Mouse (Mus musculus) hindbrain, embryonic 10.5 days (tissue): ENCODE results near the gene Itih4. TPM values are rescaled to one million over a fixed set of nuclear protein-coding genes. Genes with fewer than 3 reads are reported as not detected.

Experiments used
- DNase-seq: peaks from one replicate; pipeline ENCODE4 v3.0.0-alpha.2; 2017; ENCODE audit warnings: low spot score
- H3K27ac ChIP-seq: fragments of 300-500 bp; sonication (generic); 2 replicates; pipeline ENCODE4 v1.5.1; 2016; ENCODE audit warnings: mild to moderate bottlenecking, moderate library complexity
- H3K27me3 ChIP-seq: fragments of 300-500 bp; sonication (generic); 2 replicates; pipeline ENCODE4 v1.6.1; 2016; ENCODE audit warnings: mild to moderate bottlenecking; ENCODE audit not compliant: poor library complexity, insufficient read depth, severe bottlenecking
- H3K36me3 ChIP-seq: fragments of 300-500 bp; sonication (generic); 2 replicates; pipeline ENCODE4 v1.6.1; 2016; ENCODE audit warnings: mild to moderate bottlenecking, moderate library complexity
- H3K4me1 ChIP-seq: fragments of 300-500 bp; sonication (generic); replicated peaks from 2 replicates; pipeline ENCODE4 v1.6.1; 2016; ENCODE audit warnings: mild to moderate bottlenecking
- H3K4me3 ChIP-seq: fragments of 300-500 bp; sonication (generic); 2 replicates; pipeline ENCODE4 v1.5.1; 2016; ENCODE audit warnings: mild to moderate bottlenecking, moderate library complexity
- H3K9me3 ChIP-seq: fragments of 300-500 bp; sonication (generic); 2 replicates; pipeline ENCODE4 v1.6.1; 2016; ENCODE audit warnings: mild to moderate bottlenecking, moderate library complexity
- WGBS: fragments of 180-500 bp; shearing (Covaris S2); methylation state at CpG from one replicate; pipeline ENCODE4 v1.1.7; 2016; 5-methylcytosine and 5-hydroxymethylcytosine counted together
- polyA plus RNA-seq: library from polyadenylated mRNA; unstranded; fragments of >200 nt; fragmentation: Nextera tagmentation; extraction: Ambion mirVana; gene quantifications from 2 replicates; pipeline ENCODE4 v1.2.1, GENCODE M21; 2016

The Itih4 gene
- polyA plus RNA-seq, result not detected in 2 replicates

DNA sequence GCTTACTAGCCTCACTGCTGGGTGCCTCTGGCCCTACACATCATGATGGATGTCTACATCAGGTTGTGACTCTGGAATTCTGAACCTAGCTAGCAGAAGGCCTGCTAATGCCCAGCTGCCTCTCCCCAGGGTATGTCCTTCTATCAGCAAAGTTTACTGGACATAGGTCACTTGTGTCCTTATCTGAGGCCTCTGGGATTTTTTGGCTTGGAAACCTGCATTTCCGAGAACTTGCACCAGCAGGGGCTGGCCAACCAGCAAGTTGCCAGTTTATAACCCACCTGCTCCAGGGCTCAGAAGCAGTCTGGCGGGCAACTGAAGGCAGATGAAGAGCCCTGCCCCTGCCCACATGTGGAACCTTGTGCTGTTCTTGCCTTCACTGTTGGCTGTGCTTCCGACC lies at the start of gene Itih4:
TSS of gene Itih4 (plus strand) at position 273 of the 400 bp plus-strand sequence.
- Histone ChIP-seq H3K36me3 (no peaks in the 10 kb centered on the region), H3K4me3 (no peak within 1 kb of the TSS), H3K4me1 (peaks cover 8% of the 10 kb centered on the region), H3K27ac (no peak within 1 kb of the TSS), H3K9me3 (no peaks in the 10 kb centered on the region), H3K27me3 (no peaks in the 10 kb centered on the region)
- 89% methylated on average over 3 of the region's 3 CpGs for WGBS
- no peak for DNase-seq

DNA sequence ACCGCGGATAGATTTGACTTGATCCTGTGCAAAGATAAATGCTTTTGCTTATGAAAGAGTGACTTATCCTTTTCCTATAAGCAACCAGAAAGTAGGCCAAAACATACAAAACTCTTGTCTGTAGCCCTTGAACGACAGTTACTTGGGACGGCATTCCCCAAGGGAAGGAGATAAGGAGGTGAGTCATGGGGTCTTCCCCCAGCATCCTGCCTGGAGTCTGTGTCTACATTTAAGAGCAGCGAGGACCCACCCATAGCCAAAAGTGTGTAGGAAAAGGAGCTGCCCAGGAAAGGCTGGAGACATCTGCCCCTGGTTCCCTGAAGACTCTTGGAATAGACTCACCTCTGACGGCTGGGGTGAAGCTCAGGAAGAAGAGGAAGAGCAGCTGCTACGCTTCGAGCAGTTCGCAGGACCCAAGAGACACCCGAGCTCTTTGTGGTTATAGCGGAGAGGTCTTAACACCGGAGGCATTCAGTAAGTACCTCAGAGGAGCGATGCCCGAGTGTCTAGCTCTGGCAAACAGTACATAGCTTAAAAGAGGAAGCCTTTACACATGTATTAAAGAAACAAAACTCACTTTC lies 48.8 kb upstream of the Itih4 start:
- H3K36me3 ChIP-seq, result peaks cover 27% of the 10 kb centered on the region
- no peaks in the 10 kb centered on the region for H3K4me1 ChIP-seq
- no peak for DNase-seq
- no peak overlapping the region for H3K4me3 ChIP-seq
- H3K27ac ChIP-seq, result no peak overlapping the region
- 93% methylated on average over 14 of the region's 14 CpGs for WGBS
- H3K27me3 ChIP-seq, result no peaks in the 10 kb centered on the region
- H3K9me3 ChIP-seq, result no peaks in the 10 kb centered on the region

DNA sequence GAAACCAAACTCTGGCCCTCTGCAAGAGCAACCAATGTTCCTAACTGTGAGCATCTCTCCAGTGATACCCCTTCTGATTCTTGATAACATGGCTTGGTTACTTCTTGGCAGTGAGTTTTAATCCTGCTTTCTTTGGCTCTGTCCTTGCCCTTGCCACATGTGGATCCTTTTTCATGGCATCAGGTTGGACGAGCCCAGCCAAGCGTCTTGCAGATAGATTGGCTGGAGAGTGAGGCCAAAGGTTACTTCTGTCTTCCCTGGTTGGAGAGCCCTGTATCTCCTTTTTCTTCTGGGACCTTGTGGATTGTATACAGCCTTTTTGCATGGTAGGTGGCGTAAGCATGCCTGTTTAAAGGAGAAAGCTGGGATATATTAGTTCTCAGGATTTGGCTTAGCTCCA lies 42.6 kb upstream of the Itih4 start:
- H3K4me3 ChIP-seq, result no peak overlapping the region
- H3K27me3 ChIP-seq, result no peaks in the 10 kb centered on the region
- H3K4me1 ChIP-seq, result no peaks in the 10 kb centered on the region
- no peaks in the 10 kb centered on the region for H3K9me3 ChIP-seq
- H3K36me3 ChIP-seq, result peaks cover 28% of the 10 kb centered on the region
- no peak overlapping the region for H3K27ac ChIP-seq
- DNase-seq, result no peak
- WGBS, result 93% methylated on average over 3 of the region's 3 CpGs

DNA sequence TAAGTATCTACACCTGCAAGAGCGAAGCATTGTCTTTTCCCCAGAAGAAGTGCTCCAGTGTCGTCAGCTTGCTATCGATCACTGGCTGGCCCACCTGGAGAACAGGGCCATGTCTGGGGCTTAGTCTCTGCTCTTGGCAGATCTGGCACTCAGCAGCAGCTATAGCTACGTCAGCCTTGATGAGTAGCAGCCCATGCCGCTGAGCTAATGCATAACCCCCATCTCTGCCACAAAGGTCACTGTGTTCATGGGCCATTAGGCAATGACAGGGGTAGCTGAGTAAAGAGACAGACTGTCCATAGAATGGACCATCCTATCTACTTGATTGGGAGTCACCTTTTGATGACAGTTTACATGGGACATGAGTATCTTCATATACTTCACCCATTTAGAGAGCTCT lies 35.8 kb upstream of the Itih4 start:
- DNase-seq, result no peak
- Histone ChIP-seq H3K27me3 (no peaks in the 10 kb centered on the region), H3K27ac (no peak overlapping the region), H3K4me3 (no peak overlapping the region), H3K36me3 (peaks cover 7% of the 10 kb centered on the region; the same call in 1 of the 2 replicates), H3K4me1 (no peaks in the 10 kb centered on the region), H3K9me3 (no peaks in the 10 kb centered on the region)
- 87% methylated on average over 5 of the region's 5 CpGs for WGBS

DNA sequence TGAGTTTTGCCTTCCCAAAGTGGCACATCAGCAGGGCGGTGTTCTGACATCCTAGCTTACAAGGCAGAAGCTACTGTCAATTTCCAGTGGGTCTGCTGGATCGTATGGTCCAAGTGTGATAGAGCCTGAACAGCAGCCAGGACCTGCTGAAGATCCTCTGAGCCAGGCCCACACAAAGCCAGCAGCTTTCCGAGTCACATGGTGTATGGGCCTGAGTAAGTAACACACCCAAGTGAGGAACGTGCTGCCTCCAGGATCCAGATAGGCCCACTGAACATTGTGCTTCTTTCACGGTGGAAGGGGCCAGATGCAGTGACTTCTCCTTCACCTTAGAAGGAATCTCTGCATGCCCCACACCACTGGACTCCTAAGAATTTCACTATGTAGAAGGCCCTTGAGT lies 34.0 kb upstream of the Itih4 start:
- H3K9me3 ChIP-seq, result no peaks in the 10 kb centered on the region
- no peaks in the 10 kb centered on the region for H3K27me3 ChIP-seq
- no peaks in the 10 kb centered on the region for H3K4me1 ChIP-seq
- 93% methylated on average over 5 of the region's 5 CpGs for WGBS
- H3K4me3 ChIP-seq, result no peak overlapping the region
- H3K27ac ChIP-seq, result no peak overlapping the region
- H3K36me3 ChIP-seq, result no peaks in the 10 kb centered on the region
- DNase-seq, result no peak

DNA sequence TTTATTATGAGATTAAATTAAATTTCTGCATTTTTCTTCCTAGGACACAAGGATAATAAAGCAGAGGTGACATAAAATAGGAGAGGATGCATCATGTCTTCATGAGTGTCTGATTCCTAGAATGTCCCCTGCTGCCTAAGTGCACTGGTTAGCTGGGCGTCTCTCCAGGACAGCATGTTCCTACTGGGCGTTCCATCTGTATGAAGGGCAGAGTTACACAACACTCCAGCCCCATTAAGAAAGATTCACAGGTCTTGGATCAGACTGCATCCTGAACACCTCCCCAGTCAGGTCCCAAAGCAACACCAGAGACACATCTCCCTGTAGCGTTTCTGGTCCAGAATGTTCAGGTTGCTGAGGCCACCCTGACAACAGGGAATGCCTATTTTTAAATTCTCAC lies 31.0 kb upstream of the Itih4 start:
- Histone ChIP-seq H3K4me1 (no peaks in the 10 kb centered on the region), H3K27me3 (no peaks in the 10 kb centered on the region), H3K27ac (no peak overlapping the region), H3K36me3 (no peaks in the 10 kb centered on the region), H3K9me3 (no peaks in the 10 kb centered on the region), H3K4me3 (no peak overlapping the region)
- WGBS, result 90% methylated on average over 3 of the region's 3 CpGs
- no peak for DNase-seq

DNA sequence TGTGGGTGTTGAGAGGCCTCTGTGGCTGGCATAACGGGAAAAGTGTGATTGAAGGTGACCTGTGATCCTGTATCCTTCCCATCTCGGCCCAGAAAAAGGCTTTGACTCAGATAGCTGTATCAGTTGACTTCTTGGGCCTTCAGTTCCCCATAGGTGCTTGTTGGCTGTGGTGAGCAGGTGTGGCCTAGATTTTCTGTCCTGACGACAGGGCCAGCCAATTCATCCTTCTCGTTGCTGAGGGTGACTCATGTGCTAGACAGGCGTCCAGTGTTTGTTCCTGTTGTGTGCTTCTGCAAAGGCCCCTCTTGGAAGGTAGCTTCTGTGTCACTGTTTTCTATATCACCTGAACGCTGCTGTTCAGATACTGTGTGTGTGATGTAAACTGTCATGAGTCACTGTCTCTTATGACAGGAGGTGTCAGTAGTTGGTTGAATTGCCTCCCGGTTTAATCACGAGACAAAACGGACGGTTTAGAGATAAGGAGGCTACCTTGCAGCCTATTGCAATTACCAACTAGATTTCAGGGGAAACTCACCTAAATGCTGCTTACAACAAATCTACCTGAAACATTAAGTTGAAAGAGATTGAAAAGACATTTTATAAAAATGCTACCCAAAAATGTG lies 29.3 kb upstream of the Itih4 start:
- no peaks in the 10 kb centered on the region for H3K9me3 ChIP-seq
- no peaks in the 10 kb centered on the region for H3K36me3 ChIP-seq
- no peaks in the 10 kb centered on the region for H3K4me1 ChIP-seq
- no peak overlapping the region for H3K4me3 ChIP-seq
- no peak for DNase-seq
- WGBS, result 91% methylated on average over 10 of the region's 10 CpGs
- H3K27me3 ChIP-seq, result no peaks in the 10 kb centered on the region
- H3K27ac ChIP-seq, result no peak overlapping the region

DNA sequence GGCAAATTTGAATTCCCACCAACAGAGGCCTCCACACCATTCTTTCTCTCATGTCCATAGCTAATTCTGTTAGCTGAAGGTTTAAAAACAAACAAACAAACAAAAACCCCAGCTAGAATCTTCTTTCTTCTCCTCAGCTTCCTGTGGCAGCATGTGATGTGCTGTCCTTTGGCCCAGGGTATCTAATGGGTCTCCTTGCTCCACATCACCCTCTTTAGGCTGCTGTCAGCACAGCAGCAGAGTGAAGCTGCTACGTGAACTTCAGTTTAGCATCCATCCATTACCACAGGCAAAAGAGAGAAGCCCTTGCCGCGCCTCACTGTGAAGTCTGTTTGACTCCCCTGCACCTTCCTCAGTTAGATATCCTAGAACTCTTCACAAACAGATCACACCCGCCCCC lies 28.3 kb upstream of the Itih4 start:
- Histone ChIP-seq H3K27ac (no peak overlapping the region), H3K27me3 (no peaks in the 10 kb centered on the region), H3K36me3 (no peaks in the 10 kb centered on the region), H3K4me1 (no peaks in the 10 kb centered on the region), H3K4me3 (no peak overlapping the region), H3K9me3 (no peaks in the 10 kb centered on the region)
- DNase-seq, result no peak
- WGBS, result 71% methylated on average over 4 of the region's 4 CpGs

DNA sequence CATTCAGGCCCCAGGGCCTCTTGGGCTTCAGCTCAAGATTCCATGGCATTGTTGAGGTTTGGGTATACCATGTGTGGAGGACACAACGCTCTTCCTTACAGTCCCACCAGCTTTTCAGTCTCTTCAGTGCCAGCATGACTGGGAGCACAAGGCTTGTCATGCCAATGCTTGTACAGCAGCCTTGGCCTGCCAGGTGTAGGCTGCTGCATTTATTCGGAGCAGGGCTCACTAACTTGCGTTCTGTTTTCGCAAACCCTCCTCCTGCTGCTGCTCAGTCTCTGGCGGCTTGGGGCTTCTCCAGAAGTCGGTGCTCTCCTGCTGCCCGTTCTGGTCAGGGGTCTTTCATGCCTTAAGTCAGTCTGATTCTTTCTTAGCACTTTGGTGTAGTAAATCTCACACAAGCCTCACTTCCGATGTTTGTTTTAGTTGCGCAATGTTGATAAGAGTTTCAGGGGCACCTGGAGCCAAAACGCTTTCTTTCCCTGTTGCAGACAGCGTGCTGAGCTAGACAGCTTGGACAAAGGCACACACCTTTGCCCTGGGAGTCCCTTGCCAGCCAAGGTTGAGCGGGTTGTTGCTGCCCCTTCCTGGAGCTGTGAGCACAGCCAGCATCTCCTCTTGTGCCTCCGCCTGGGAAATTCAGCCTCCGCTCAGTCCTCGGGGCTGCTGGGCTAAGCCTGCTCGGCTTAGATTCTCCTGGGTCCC lies 24.7 kb upstream of the Itih4 start:
- Histone ChIP-seq H3K36me3 (peaks cover 19% of the 10 kb centered on the region), H3K9me3 (no peaks in the 10 kb centered on the region), H3K4me1 (no peaks in the 10 kb centered on the region), H3K27me3 (no peaks in the 10 kb centered on the region), H3K4me3 (no peak overlapping the region), H3K27ac (no peak overlapping the region)
- no peak for DNase-seq
- 77% methylated on average over 16 of the region's 16 CpGs for WGBS

DNA sequence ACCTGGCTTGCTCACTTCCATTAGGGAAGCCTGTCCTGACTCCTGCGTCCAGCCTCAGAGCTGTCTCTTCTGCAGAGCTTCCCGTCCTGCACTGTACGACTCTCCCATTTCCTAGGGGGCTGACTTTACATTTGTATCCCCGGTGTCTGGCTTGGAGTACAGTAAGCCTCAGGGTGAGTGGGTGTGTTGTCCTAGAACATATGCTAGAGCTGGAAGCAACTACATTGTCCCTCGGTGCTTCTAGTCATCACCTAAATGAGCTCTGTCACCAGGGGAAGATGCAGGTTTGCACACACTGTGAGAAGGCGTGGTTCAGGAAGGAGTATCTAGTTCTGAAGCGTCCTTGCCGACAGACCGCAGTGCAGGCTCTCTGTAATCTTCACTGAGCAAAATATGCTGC lies 23.9 kb upstream of the Itih4 start:
- Histone ChIP-seq H3K27ac (no peak overlapping the region), H3K27me3 (no peaks in the 10 kb centered on the region), H3K36me3 (peaks cover 25% of the 10 kb centered on the region), H3K9me3 (no peaks in the 10 kb centered on the region), H3K4me3 (no peak overlapping the region), H3K4me1 (no peaks in the 10 kb centered on the region)
- 91% methylated on average over 9 of the region's 9 CpGs for WGBS
- DNase-seq, result no peak

DNA sequence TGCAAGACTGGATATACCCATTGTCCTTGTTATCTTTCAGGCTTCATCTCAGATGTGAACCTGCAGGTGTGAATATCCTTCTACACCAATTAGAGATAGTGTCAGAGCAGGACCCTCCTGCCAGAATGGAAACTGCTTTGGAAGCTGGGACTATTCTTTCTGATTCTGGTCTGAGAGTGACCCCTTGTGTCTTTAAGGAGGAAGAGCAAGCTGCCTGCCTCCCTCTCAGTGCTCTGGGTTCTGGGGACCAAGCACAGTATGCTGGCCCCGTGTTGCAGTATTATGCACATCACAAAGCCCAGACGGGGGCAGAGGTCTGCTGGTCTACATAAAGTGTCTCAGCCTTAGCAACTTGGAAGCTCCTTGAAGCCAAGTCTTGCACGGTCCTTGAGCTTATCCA lies 21.0 kb upstream of the Itih4 start:
- Histone ChIP-seq H3K9me3 (no peaks in the 10 kb centered on the region), H3K36me3 (peaks cover 39% of the 10 kb centered on the region), H3K4me3 (no peak overlapping the region), H3K27me3 (no peaks in the 10 kb centered on the region), H3K27ac (no peak overlapping the region), H3K4me1 (no peaks in the 10 kb centered on the region)
- WGBS, result 74% methylated on average over 3 of the region's 3 CpGs
- DNase-seq, result no peak

DNA sequence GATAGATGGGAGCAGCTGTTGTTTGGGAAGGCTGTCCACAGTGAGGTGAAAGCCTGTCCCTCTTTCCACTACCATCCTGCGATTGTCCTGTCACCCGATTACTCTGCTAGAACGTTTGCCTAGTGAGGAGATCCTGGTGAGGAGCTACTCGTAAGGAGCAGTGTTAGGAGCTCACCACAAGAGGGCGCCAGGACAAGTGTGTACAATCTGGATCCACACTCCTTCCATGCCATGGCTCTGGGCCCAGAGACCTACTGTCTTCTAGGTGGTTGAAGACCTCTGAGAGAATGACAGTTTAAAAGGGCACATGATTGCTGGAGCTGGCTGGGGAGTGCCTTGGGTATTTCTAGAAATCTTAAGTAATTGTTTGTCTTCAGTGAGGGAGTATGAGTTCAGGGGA lies 19.2 kb upstream of the Itih4 start:
- Histone ChIP-seq H3K27ac (no peak overlapping the region), H3K36me3 (peaks cover 51% of the 10 kb centered on the region)
- WGBS, result 32% methylated on average over 5 of the region's 5 CpGs

DNA sequence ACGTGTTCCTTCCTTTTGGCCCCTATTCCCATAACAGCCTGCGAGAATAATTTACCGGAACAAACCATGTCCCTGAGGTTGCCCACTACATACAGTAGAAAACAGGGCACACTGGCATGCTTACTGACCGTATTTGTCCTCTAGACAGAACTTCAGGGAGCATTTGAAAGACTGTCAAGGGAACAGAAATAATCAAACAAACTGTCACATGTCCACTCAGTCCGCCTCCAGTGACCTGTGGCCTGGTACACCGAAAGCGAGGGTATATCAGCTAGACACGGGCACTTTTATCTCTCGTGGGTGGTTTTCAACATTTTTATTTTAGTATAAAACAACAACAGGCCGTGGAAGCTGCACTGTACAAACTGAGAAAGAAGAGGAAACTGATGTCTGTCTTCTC lies 17.4 kb upstream of the Itih4 start:
- no peak overlapping the region for H3K27ac ChIP-seq
- H3K36me3 ChIP-seq, result peaks cover 69% of the 10 kb centered on the region
- 91% methylated on average over 10 of the region's 10 CpGs for WGBS
- no peak overlapping the region for H3K4me3 ChIP-seq
- no peaks in the 10 kb centered on the region for H3K27me3 ChIP-seq
- no peaks in the 10 kb centered on the region for H3K4me1 ChIP-seq
- DNase-seq, result no peak
- H3K9me3 ChIP-seq, result no peaks in the 10 kb centered on the region

More for the DNA sequence above, 19.2 kb upstream of the Itih4 start:
- DNase-seq, result peak; percentile 66
- Histone ChIP-seq H3K4me1 (no peaks in the 10 kb centered on the region), H3K9me3 (no peaks in the 10 kb centered on the region), H3K27me3 (no peaks in the 10 kb centered on the region), H3K4me3 (no peak overlapping the region)
